Mouse (Mus musculus) kidney, adult 2 months (tissue): Measurements from ENCODE around the gene S100a7a. TPM values are rescaled to one million over a fixed set of nuclear protein-coding genes. Genes with fewer than 3 reads are reported as not detected.
A peak's percentile ranks its signal among the peaks of the same experiment; 100 is the strongest.

Experiments
- DNase-seq: peaks from one replicate; pipeline ENCODE4 v3.0.0; 2021
- H3K27ac ChIP-seq: fragments of 200-500 bp; 2 replicates; pipeline ENCODE4 v1.5.1; 2012; ENCODE audit warnings: low read depth, low read length, control low read depth, inconsistent platforms; ENCODE audit not compliant: insufficient read depth
- H3K27me3 ChIP-seq: fragments of 200-500 bp; replicated peaks from 2 replicates; pipeline ENCODE4 v1.6.1; 2012; ENCODE audit warnings: mild to moderate bottlenecking, moderate library complexity, low read length, inconsistent platforms; ENCODE audit not compliant: control insufficient read depth, insufficient read depth
- H3K36me3 ChIP-seq: fragments of 200-500 bp; 2 replicates; pipeline ENCODE4 v1.6.1; 2012; ENCODE audit warnings: mild to moderate bottlenecking, moderate library complexity, low read length, inconsistent platforms; ENCODE audit not compliant: control insufficient read depth, insufficient read depth
- H3K4me1 ChIP-seq: fragments of 200-500 bp; 2 replicates; pipeline ENCODE4 v1.6.1; 2011; ENCODE audit warnings: low read length; ENCODE audit not compliant: control insufficient read depth, insufficient read depth
- H3K4me3 ChIP-seq: fragments of 200-500 bp; 2 replicates; pipeline ENCODE4 v1.5.1; 2011; ENCODE audit warnings: mild to moderate bottlenecking, low read depth, low read length, control low read depth; ENCODE audit not compliant: insufficient read depth
- CTCF ChIP-seq: fragments of 200-500 bp; conservative IDR thresholded peaks from 2 replicates; pipeline ENCODE4 v1.5.1; 2011; ENCODE audit warnings: low read depth, mild to moderate bottlenecking, control low read depth, low read length, moderate library complexity, mixed read lengths; ENCODE audit not compliant: insufficient read depth, insufficient read length
- POLR2A ChIP-seq: fragments of 200-500 bp; IDR thresholded peaks from one replicate; pipeline ENCODE4 v1.6.1; 2011; ENCODE audit warnings: low read depth, low read length, control low read depth
- WGBS: fragments of 180-500 bp; shearing (Covaris S2); methylation state at CpG from one replicate; pipeline ENCODE4 v1.1.7; 2018; 5-methylcytosine and 5-hydroxymethylcytosine counted together
- polyA plus RNA-seq: library from polyadenylated mRNA; depleted of rRNA; stranded (reverse); fragments of >200 nt; gene quantifications from 2 replicates; pipeline ENCODE4 v1.2.3, GENCODE M21; 2012

Gene S100a7a
- polyA plus RNA-seq, 1 experiment, result 0.11 TPM

- peak; percentile 74 for TF ChIP-seq CTCF
- TF ChIP-seq POLR2A, result no peak
- 48% methylated on average over 3 of the region's 3 CpGs for WGBS
- DNase-seq, result peak; percentile 69
Observed at GRCm38 (mm10) chr3:90644220-90644619, 9.6 kb upstream of the S100a7a start.

GRCm38 (mm10) chr3:90647291-90647690 lies 6.5 kb upstream of the S100a7a start:
- Histone ChIP-seq H3K27ac (no peak overlapping the region), H3K4me3 (no peak overlapping the region), H3K36me3 (no peaks in the 10 kb centered on the region), H3K4me1 (no peaks in the 10 kb centered on the region), H3K27me3 (no peaks in the 10 kb centered on the region)
- 85% methylated on average over 1 of the region's 1 CpGs for WGBS
- TF ChIP-seq POLR2A (no peak), CTCF (no peak)
- no peak for DNase-seq

More at GRCm38 (mm10) chr3:90644220-90644619, 9.6 kb upstream of the S100a7a start:
- no peaks in the 10 kb centered on the region for H3K27me3 ChIP-seq
- H3K36me3 ChIP-seq, result no peaks in the 10 kb centered on the region
- H3K27ac ChIP-seq, result no peak overlapping the region
- H3K4me1 ChIP-seq, result no peaks in the 10 kb centered on the region
- no peak overlapping the region for H3K4me3 ChIP-seq

- no peak overlapping the region for H3K4me3 ChIP-seq
- H3K36me3 ChIP-seq, result no peaks in the 10 kb centered on the region
- no peaks in the 10 kb centered on the region for H3K27me3 ChIP-seq
- DNase-seq, result no peak
- no peak for TF ChIP-seq CTCF
- no peak for TF ChIP-seq POLR2A
- no peak overlapping the region for H3K27ac ChIP-seq
- no peaks in the 10 kb centered on the region for H3K4me1 ChIP-seq
Observed at GRCm38 (mm10) chr3:90648981-90649380, 4.8 kb upstream of the S100a7a start.

GRCm38 (mm10) chr3:90649832-90650231 lies 4.0 kb upstream of the S100a7a start:
- no peak for TF ChIP-seq POLR2A
- TF ChIP-seq CTCF, result no peak
- whole genome bisulfite sequencing, result 97% methylated on average over 2 of the region's 2 CpGs

GRCm38 (mm10) chr3:90652878-90653508 lies 824 bp upstream of the S100a7a start:
- no peak overlapping the region for H3K27ac ChIP-seq
- TF ChIP-seq CTCF (peak; percentile 79), POLR2A (no peak)
- H3K4me1 ChIP-seq, result no peaks in the 10 kb centered on the region
- WGBS, result 36% methylated on average over 5 of the region's 5 CpGs
- no peaks in the 10 kb centered on the region for H3K27me3 ChIP-seq
- peak; percentile 73 for DNase-seq
- H3K36me3 ChIP-seq, result no peaks in the 10 kb centered on the region
- no peak overlapping the region for H3K4me3 ChIP-seq

More at GRCm38 (mm10) chr3:90649832-90650231, 4.0 kb upstream of the S100a7a start:
- H3K4me3 ChIP-seq, result no peak overlapping the region
- no peaks in the 10 kb centered on the region for H3K27me3 ChIP-seq
- no peaks in the 10 kb centered on the region for H3K36me3 ChIP-seq
- DNase-seq, result no peak
- H3K4me1 ChIP-seq, result no peaks in the 10 kb centered on the region
- no peak overlapping the region for H3K27ac ChIP-seq

GRCm38 (mm10) chr3:90657405-90657804 lies 3.6 kb downstream of the S100a7a start:
- Histone ChIP-seq H3K27ac (no peak overlapping the region), H3K4me1 (no peaks in the 10 kb centered on the region), H3K27me3 (no peaks in the 10 kb centered on the region), H3K4me3 (no peak overlapping the region), H3K36me3 (no peaks in the 10 kb centered on the region)
- 0 out of 2 replicates have a peak, but pooled peaks have one; percentile 7 for TF ChIP-seq CTCF
- TF ChIP-seq POLR2A, result no peak
- DNase-seq, result no peak
- WGBS, result 75% methylated on average over 4 of the region's 4 CpGs

GRCm38 (mm10) chr3:90659364-90660044 lies 5.7 kb downstream of the S100a7a start:
- no peaks in the 10 kb centered on the region for H3K4me1 ChIP-seq
- H3K27ac ChIP-seq, result no peak overlapping the region
- DNase-seq, result no peak
- TF ChIP-seq POLR2A (no peak), CTCF (no peak)
- no peak overlapping the region for H3K4me3 ChIP-seq
- no peaks in the 10 kb centered on the region for H3K27me3 ChIP-seq
- H3K36me3 ChIP-seq, result no peaks in the 10 kb centered on the region
